In genomic region chr13:51830744-51831450, GRCm38 (mm10) we compare ENCODE assay signal across 10 mouse cellular contexts. TPM values are rescaled to one million over a fixed set of nuclear protein-coding genes. Genes with fewer than 3 reads are reported as not detected.
DNase-seq lines count a peak whose midpoint lies in the region; ATAC-seq and TF ChIP-seq lines count a peak whose summit lies in the region.
"Had no signal": no experiment of that assay in that cellular context is flagged by ENCODE, and none has a peak within 500 bp of the region (broad histone marks: within the 10 kb centered on the region; RNA-seq: fewer than 3 reads in every experiment).

No protein-coding gene starts in this region.

- H3K27ac ChIP-seq in layer of hippocampus, adult 2 months = no peak overlapping the region
- H3K27ac ChIP-seq in bone marrow, adult 2 months (ENCODE audit: control insufficient read depth, insufficient read depth, low read depth, low read length, poor library complexity) = no peak overlapping the region
- no peak overlapping the region for H3K27ac ChIP-seq in hindbrain, embryonic 16.5 days (ENCODE audit: low read depth, low read length)
- H3K27ac ChIP-seq: lung, embryonic 15.5 days; stomach, embryonic 15.5 days had no signal

- peak; percentile 95 for TF ChIP-seq CTCF in layer of hippocampus, adult 2 months (conservative IDR thresholded peaks at IDR 0.05)
- peak; percentile 28; the same call in 1 of the 2 replicates for TF ChIP-seq CTCF in bone marrow, adult 2 months (IDR thresholded peaks at IDR 0.05; ENCODE audit: control insufficient read depth, insufficient read depth, low read length)

- peak; percentile 56 to 60 for DNase-seq in layer of hippocampus, adult 2 months (ENCODE audit: low spot score in 2 of 2)
- no peak for DNase-seq in layer of hippocampus, adult 9-11 months
- DNase-seq in ES-CJ7 (ENCODE audit: low read depth, low spot score) = peak; percentile 58
- DNase-seq in naive thymus-derived CD4-positive, alpha-beta T cell, adult 2 months (ENCODE audit: low read depth) = peak; percentile 81
- no peak for DNase-seq in left cerebral cortex, postnatal 36 days (ENCODE audit: low spot score in 2 of 2)
- no peak for DNase-seq in ovary, postnatal 14 days (ENCODE audit: low spot score)

- WGBS in bone marrow, adult 2 months = 29% methylated on average over 10 of the region's 10 CpGs
- 30% methylated on average over 10 of the region's 10 CpGs for WGBS in hindbrain, embryonic 16.5 days

- intact Hi-C loops in left cerebral cortex, postnatal 36 days (cut with DNase I) = loop anchor here (10.0 kb wide), 1 partner anchor 704 kb away; the partner anchor contains the start of gene Diras2

- H3K4me2 ChIP-seq in hindbrain, embryonic 16.5 days (ENCODE audit: low read length) = no peak overlapping the region
- H3K4me2 ChIP-seq: lung, embryonic 15.5 days; stomach, embryonic 15.5 days had no signal

- ATAC-seq in hindbrain, embryonic 16.5 days = 0 out of 2 replicates have a peak, but pooled peaks have one; percentile 28

- no peak for TF ChIP-seq POLR2A in bone marrow, adult 2 months (IDR thresholded peaks at IDR 0.05; ENCODE audit: borderline replicate concordance, control insufficient read depth, low read depth, low read length)

- H3K9ac ChIP-seq in hindbrain, embryonic 16.5 days (ENCODE audit: low read depth, low read length) = no peak overlapping the region
- H3K9ac ChIP-seq: lung, embryonic 15.5 days; stomach, embryonic 15.5 days had no signal

- no peaks in the 10 kb centered on the region for H3K27me3 ChIP-seq in hindbrain, embryonic 16.5 days (replicated peaks; ENCODE audit: control insufficient read depth, insufficient read depth, low read length)
- H3K27me3 ChIP-seq: lung, embryonic 15.5 days; stomach, embryonic 15.5 days had no signal

- H3K4me3 ChIP-seq in layer of hippocampus, adult 2 months = no peak overlapping the region
- H3K4me3 ChIP-seq in bone marrow, adult 2 months (replicated peaks; ENCODE audit: control insufficient read depth, low read depth, low read length) = no peak overlapping the region
- H3K4me3 ChIP-seq in hindbrain, embryonic 16.5 days (ENCODE audit: low read length) = no peak overlapping the region
- H3K4me3 ChIP-seq: lung, embryonic 15.5 days; stomach, embryonic 15.5 days had no signal

- H3K4me1 ChIP-seq in bone marrow, adult 2 months (ENCODE audit: control insufficient read depth, insufficient read depth, low read length) = no peaks in the 10 kb centered on the region
- H3K4me1 ChIP-seq in hindbrain, embryonic 16.5 days (ENCODE audit: control insufficient read depth, insufficient read depth, low read depth, low read length) = no peaks in the 10 kb centered on the region; the same call in 1 of the 2 replicates
- H3K4me1 ChIP-seq: lung, embryonic 15.5 days had no signal

- no peaks in the 10 kb centered on the region for H3K9me3 ChIP-seq in hindbrain, embryonic 16.5 days (ENCODE audit: control insufficient read depth, low read length)
- H3K9me3 ChIP-seq: lung, embryonic 15.5 days; stomach, embryonic 15.5 days had no signal

- no peaks in the 10 kb centered on the region for H3K36me3 ChIP-seq in hindbrain, embryonic 16.5 days (ENCODE audit: control insufficient read depth, insufficient read depth, low read length)
- H3K36me3 ChIP-seq: lung, embryonic 15.5 days; stomach, embryonic 15.5 days had no signal

RNA-seq across cellular contexts. Expression of gene Gadd45g, which starts 15.6 kb away (rescaled TPM):
- total RNA-seq in layer of hippocampus, adult 2 months (2021) = 10 to 100 TPM; 14.8 to 22.7 TPM
- polyA plus RNA-seq in bone marrow, adult 2 months (2011; ENCODE audit: insufficient read depth, insufficient read length, low replicate concordance, missing spikeins) = 9.2 and 23.5 TPM in 2 replicates
- 46.4 and 52.2 TPM in 2 replicates for polyA plus RNA-seq in hindbrain, embryonic 16.5 days (2015; fragmentation: Nextera tagmentation; extraction: Ambion mirVana)
- total RNA-seq in left cerebral cortex, postnatal 36 days (2021) = 10 to 100 TPM; 11.0 to 24.6 TPM

RNA-seq across cellular contexts. Expression of gene Sema4d, which starts 37.4 kb away (rescaled TPM):
- total RNA-seq in layer of hippocampus, adult 2 months (2021) = 10 to 100 TPM; 76.3 to 83.9 TPM
- polyA plus RNA-seq in bone marrow, adult 2 months (2011; ENCODE audit: insufficient read depth, insufficient read length, low replicate concordance, missing spikeins) = 9.3 and 23.0 TPM in 2 replicates
- 14.3 and 17.9 TPM in 2 replicates for polyA plus RNA-seq in hindbrain, embryonic 16.5 days (2015; fragmentation: Nextera tagmentation; extraction: Ambion mirVana)
- 10 to 100 TPM; 91.0 to 94.2 TPM for total RNA-seq in left cerebral cortex, postnatal 36 days (2021)

Comparison
In these comparisons a context has a peak if more than half of its experiments do, and no peak if none do; other contexts are left out.
1. DNase-seq: peak in layer of hippocampus, adult 2 months (2 of 2), ES-CJ7 (single experiment) and naive thymus-derived CD4-positive, alpha-beta T cell, adult 2 months (single experiment); none in layer of hippocampus, adult 9-11 months (single experiment), left cerebral cortex, postnatal 36 days (0 of 2) and ovary, postnatal 14 days (single experiment).